Mouse (Mus musculus): ENCODE data around the gene Macrod2. TPM values are rescaled to one million over a fixed set of nuclear protein-coding genes. Genes with fewer than 3 reads are reported as not detected.

Macrod2 gene
- polyA plus RNA-seq, 1 experiment from 2014 or later = 22.7 TPM

DNA sequence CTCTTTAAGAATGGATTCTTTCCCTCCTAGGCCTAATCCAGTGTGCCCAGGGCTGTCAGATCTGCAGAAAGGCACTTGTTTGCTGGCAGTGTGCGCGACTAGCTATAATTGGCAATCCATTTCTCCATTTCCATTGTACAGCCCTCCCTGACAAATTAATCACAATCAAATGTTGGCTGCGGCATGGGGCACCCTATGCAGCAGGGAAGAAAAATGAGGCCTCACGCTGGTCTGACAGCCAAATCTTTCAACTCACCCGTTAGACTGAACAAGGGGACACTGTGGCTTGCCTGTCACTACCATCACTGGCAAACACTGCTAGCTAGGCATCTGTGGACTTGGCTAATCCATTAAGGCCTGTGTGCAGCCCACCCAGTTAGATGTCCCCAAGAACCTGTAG, 1345.2 kb downstream of the Macrod2 start:
- no peaks in the 10 kb centered on the region for H3K4me1 ChIP-seq (ENCODE audit: insufficient read depth, low read depth, low read length)
- ATAC-seq (no peak), DNase-seq (ENCODE audit: low spot score) (no peak)
- 70% methylated on average over 5 of the region's 5 CpGs for WGBS
- no peaks in the 10 kb centered on the region for H3K27me3 ChIP-seq (replicated peaks; ENCODE audit: insufficient read depth, low read length)
- H3K27ac ChIP-seq (ENCODE audit: low read length) = no peak overlapping the region
- H3K9me3 ChIP-seq (ENCODE audit: low read length) = no peaks in the 10 kb centered on the region
- no peak overlapping the region for H3K4me3 ChIP-seq (ENCODE audit: low read depth, low read length)
- no peak overlapping the region for H3K9ac ChIP-seq (replicated peaks; ENCODE audit: low read depth)
- no peak overlapping the region for H3K4me2 ChIP-seq (replicated peaks; ENCODE audit: low read depth, low read length)
- no peaks in the 10 kb centered on the region for H3K36me3 ChIP-seq (ENCODE audit: insufficient read depth, low read length)
- TF ChIP-seq EP300 (IDR thresholded peaks at IDR 0.05) (no peak), CTCF (IDR thresholded peaks at IDR 0.05) (no peak)

DNA sequence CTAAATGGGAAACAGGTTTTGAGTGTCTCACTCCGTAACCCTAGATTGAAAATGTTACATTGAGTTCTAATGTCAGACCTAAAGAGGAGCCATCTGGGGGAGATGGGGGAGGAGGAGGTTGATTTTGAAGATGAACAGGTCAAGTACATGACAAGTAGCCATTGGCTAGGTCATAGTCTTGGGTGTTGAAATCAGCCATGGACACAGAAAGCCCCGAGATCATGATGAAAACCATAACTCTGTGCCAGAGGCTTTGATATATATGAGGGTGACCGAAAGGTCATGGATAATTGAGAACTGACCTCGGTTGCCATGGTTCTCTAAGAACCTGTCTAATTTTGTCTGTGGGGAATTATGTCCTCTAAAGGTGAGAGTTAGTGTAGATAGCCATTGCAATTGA, 1405.1 kb downstream of the Macrod2 start:
- 73% methylated on average over 4 of the region's 4 CpGs for WGBS
- no peak overlapping the region for H3K4me3 ChIP-seq (ENCODE audit: low read depth, low read length)
- DNase-seq (ENCODE audit: low spot score) (no peak), ATAC-seq (no peak)
- H3K36me3 ChIP-seq (ENCODE audit: insufficient read depth, low read length) = no peaks in the 10 kb centered on the region
- no peaks in the 10 kb centered on the region for H3K4me1 ChIP-seq (ENCODE audit: insufficient read depth, low read depth, low read length)
- H3K27ac ChIP-seq (ENCODE audit: low read length) = no peak overlapping the region
- H3K9ac ChIP-seq (replicated peaks; ENCODE audit: low read depth) = no peak overlapping the region
- H3K9me3 ChIP-seq (ENCODE audit: low read length) = no peaks in the 10 kb centered on the region
- no peak overlapping the region for H3K4me2 ChIP-seq (replicated peaks; ENCODE audit: low read depth, low read length)
- no peaks in the 10 kb centered on the region for H3K27me3 ChIP-seq (replicated peaks; ENCODE audit: insufficient read depth, low read length)
- no peak for TF ChIP-seq CTCF (IDR thresholded peaks at IDR 0.05)
- no peak for TF ChIP-seq EP300 (IDR thresholded peaks at IDR 0.05)

DNA sequence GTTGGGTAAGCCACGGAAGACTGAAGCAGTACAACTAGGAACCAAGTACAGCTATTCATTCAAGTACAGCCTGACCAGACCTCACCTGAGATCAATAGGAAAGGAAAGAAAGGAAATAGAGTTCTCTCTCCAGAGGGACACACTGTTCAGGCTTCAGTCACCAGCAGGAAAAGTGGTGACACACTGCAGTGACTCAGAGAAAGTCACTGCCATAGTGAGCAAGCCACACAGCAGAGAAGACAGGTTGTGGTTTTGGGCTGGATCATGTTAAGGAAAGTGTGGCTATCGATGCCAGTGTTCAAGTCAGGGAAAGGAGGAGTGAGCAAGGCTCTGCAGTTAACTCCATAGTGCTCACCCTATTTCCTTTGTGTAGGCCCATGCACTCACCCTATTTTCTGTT, 1405.8 kb downstream of the Macrod2 start:
- H3K4me3 ChIP-seq (ENCODE audit: low read depth, low read length) = no peak overlapping the region
- 65% methylated on average over 2 of the region's 2 CpGs for WGBS
- H3K9ac ChIP-seq (replicated peaks; ENCODE audit: low read depth) = no peak overlapping the region
- no peaks in the 10 kb centered on the region for H3K36me3 ChIP-seq (ENCODE audit: insufficient read depth, low read length)
- H3K27ac ChIP-seq (ENCODE audit: low read length) = no peak overlapping the region
- H3K4me2 ChIP-seq (replicated peaks; ENCODE audit: low read depth, low read length) = no peak overlapping the region
- no peaks in the 10 kb centered on the region for H3K4me1 ChIP-seq (ENCODE audit: insufficient read depth, low read depth, low read length)
- TF ChIP-seq CTCF (IDR thresholded peaks at IDR 0.05) (no peak), EP300 (IDR thresholded peaks at IDR 0.05) (no peak)
- no peak for DNase-seq (ENCODE audit: low spot score)
- ATAC-seq = no peak
- no peaks in the 10 kb centered on the region for H3K9me3 ChIP-seq (ENCODE audit: low read length)
- no peaks in the 10 kb centered on the region for H3K27me3 ChIP-seq (replicated peaks; ENCODE audit: insufficient read depth, low read length)

DNA sequence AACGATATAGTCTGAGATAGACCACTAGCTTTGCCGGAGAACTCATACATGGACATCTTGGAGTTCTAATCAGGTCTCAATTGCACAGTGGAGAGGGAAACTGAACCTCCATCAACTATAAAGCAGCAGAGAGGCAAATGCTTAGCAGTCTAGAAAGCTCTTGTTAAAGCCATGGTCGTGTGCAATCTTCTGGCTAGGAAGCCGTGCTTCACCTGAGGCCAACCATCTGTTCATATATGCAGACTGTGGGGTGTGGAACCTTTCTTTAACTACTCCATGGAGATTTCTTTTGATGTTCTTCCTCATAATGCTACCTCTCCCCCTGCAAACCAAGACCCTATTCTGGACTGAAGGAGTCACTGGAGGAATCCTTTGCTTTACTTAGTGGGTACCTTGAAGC, 1421.2 kb downstream of the Macrod2 start:
- Histone ChIP-seq H3K4me1 (ENCODE audit: insufficient read depth, low read depth, low read length) (no peaks in the 10 kb centered on the region), H3K4me3 (ENCODE audit: low read depth, low read length) (no peak overlapping the region), H3K27ac (ENCODE audit: low read length) (no peak overlapping the region), H3K36me3 (ENCODE audit: insufficient read depth, low read length) (no peaks in the 10 kb centered on the region), H3K9ac (replicated peaks; ENCODE audit: low read depth) (no peak overlapping the region), H3K4me2 (replicated peaks; ENCODE audit: low read depth, low read length) (no peak overlapping the region), H3K27me3 (replicated peaks; ENCODE audit: insufficient read depth, low read length) (no peaks in the 10 kb centered on the region), H3K9me3 (ENCODE audit: low read length) (no peaks in the 10 kb centered on the region)
- WGBS = 81% methylated on average over 4 of the region's 4 CpGs
- ATAC-seq = no peak
- DNase-seq (ENCODE audit: low spot score) = no peak
- TF ChIP-seq EP300 (IDR thresholded peaks at IDR 0.05) (no peak), CTCF (IDR thresholded peaks at IDR 0.05) (no peak)

DNA sequence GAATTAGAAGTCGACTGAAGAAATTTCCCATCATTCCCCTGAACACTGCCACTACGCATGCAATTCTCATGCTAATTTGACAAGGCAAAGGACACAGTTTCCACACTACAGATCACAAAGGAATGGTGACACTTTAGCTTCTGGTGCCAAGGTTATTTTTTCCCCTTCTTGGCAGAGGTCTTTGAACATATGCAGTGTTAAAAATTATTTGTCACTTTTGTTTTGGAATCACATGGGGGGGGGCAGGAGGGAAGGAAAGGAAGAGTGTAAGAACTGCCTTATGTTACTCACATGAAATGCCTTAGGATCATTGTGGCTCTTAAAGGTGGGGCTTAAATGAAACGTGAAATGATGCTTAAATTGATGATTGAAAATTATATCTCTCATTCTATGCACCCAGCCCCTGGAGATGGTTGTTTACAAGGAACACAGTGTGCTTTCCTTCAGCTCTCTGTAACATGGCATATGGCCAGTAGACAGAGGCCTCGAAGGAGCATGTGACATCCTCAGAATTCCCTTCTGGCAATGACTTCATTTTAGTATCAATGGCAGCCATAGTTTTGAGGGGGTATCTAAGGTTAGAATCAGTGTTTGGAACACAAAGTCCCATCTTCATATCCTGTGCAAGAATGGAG, 1422.6 kb downstream of the Macrod2 start:
- no peak overlapping the region for H3K4me3 ChIP-seq (ENCODE audit: low read depth, low read length)
- H3K4me2 ChIP-seq (replicated peaks; ENCODE audit: low read depth, low read length) = no peak overlapping the region
- H3K36me3 ChIP-seq (ENCODE audit: insufficient read depth, low read length) = no peaks in the 10 kb centered on the region
- no peaks in the 10 kb centered on the region for H3K9me3 ChIP-seq (ENCODE audit: low read length)
- 65% methylated on average over 4 of the region's 4 CpGs for WGBS
- DNase-seq (ENCODE audit: low spot score) = peak; percentile 28
- H3K27ac ChIP-seq (ENCODE audit: low read length) = no peak overlapping the region
- no peaks in the 10 kb centered on the region for H3K4me1 ChIP-seq (ENCODE audit: insufficient read depth, low read depth, low read length)
- no peaks in the 10 kb centered on the region for H3K27me3 ChIP-seq (replicated peaks; ENCODE audit: insufficient read depth, low read length)
- no peak overlapping the region for H3K9ac ChIP-seq (replicated peaks; ENCODE audit: low read depth)
- 0 out of 2 replicates have a peak, but pooled peaks have one; percentile 28 for ATAC-seq
- TF ChIP-seq CTCF (IDR thresholded peaks at IDR 0.05) = no peak

DNA sequence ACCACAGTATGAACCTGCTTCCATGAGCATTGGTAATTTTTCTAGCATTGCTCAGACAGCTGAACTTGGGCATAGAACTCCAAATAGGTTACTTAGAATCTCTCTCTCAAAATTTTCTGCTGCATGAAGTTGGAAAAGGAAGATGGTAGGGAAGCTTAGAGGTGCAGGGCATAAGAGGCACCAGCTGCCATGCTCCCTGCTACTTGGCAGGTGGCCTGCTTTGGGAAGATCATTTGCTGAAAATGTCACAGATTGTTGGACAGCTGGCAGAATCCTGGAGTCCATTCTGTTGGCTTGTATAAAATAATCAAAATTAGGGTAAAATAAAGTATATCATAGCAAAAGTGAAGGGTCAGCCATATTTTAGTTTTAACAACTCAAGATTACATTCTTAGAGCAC, 1425.7 kb downstream of the Macrod2 start:
- no peak overlapping the region for H3K4me2 ChIP-seq (replicated peaks; ENCODE audit: low read depth, low read length)
- no peaks in the 10 kb centered on the region for H3K27me3 ChIP-seq (replicated peaks; ENCODE audit: insufficient read depth, low read length)
- no peak overlapping the region for H3K4me3 ChIP-seq (ENCODE audit: low read depth, low read length)
- no peak overlapping the region for H3K27ac ChIP-seq (ENCODE audit: low read length)
- no peak overlapping the region for H3K9ac ChIP-seq (replicated peaks; ENCODE audit: low read depth)
- no peak for TF ChIP-seq CTCF (IDR thresholded peaks at IDR 0.05)
- DNase-seq (ENCODE audit: low spot score) (no peak), ATAC-seq (no peak)
- H3K4me1 ChIP-seq (ENCODE audit: insufficient read depth, low read depth, low read length) = no peaks in the 10 kb centered on the region
- no peaks in the 10 kb centered on the region for H3K36me3 ChIP-seq (ENCODE audit: insufficient read depth, low read length)
- H3K9me3 ChIP-seq (ENCODE audit: low read length) = no peaks in the 10 kb centered on the region

Measured in lung, postnatal 0 days (tissue).